Mouse (Mus musculus): ENCODE measurements at regions not wholly inside any gene's neighbourhood (a gene's known extent, or its start where the extent isn't known, plus 50 kb on each side); places are given as distances from the start of the nearest gene placed in this dataset.

GRCm38 (mm10) chr10:118629360-118630040 is 188.7 kb downstream of the Ifng start:
- no peak for TF ChIP-seq POLR2A (IDR thresholded peaks at IDR 0.05; ENCODE audit: extremely low read depth, insufficient read depth, low read length)
- TF ChIP-seq CTCF (IDR thresholded peaks at IDR 0.05; ENCODE audit: low read depth, low read length) = no peak

Measured in liver, adult 2 months (tissue).